Mouse (Mus musculus) lung, postnatal 0 days (tissue): Measurements from ENCODE around the gene Oard1. TPM values are rescaled to one million over a fixed set of nuclear protein-coding genes. Genes with fewer than 3 reads are reported as not detected.

Source experiments
- ATAC-seq: fragments of 200-750 bp; cut with Nextera tagmentation; 2 replicates; pipeline ENCODE4 v1.8.0; 2017; ENCODE audit warnings: moderate library complexity
- DNase-seq: peaks from one replicate; pipeline ENCODE4 v3.0.0-alpha.2; 2016; ENCODE audit warnings: low spot score
- H3K27ac ChIP-seq: fragments of 300-500 bp; sonication (generic); 2 replicates; pipeline ENCODE4 v1.5.1; 2014; ENCODE audit warnings: antibody characterized with exemption, mild to moderate bottlenecking, low read length, mixed read lengths
- H3K27me3 ChIP-seq: fragments of 300-500 bp; sonication (generic); replicated peaks from 2 replicates; pipeline ENCODE4 v1.6.1; 2014; ENCODE audit warnings: low read length, mixed read lengths; ENCODE audit not compliant: insufficient read depth
- H3K36me3 ChIP-seq: fragments of 300-500 bp; sonication (generic); 2 replicates; pipeline ENCODE4 v1.6.1; 2014; ENCODE audit warnings: low read length, mixed read lengths; ENCODE audit not compliant: insufficient read depth
- H3K4me1 ChIP-seq: fragments of 300-500 bp; sonication (generic); 2 replicates; pipeline ENCODE4 v1.6.1; 2014; ENCODE audit warnings: antibody characterized with exemption, low read depth, low read length, mixed read lengths; ENCODE audit not compliant: insufficient read depth
- H3K4me2 ChIP-seq: fragments of 300-500 bp; sonication (generic); replicated peaks from 2 replicates; pipeline ENCODE4 v1.6.1; 2014; ENCODE audit warnings: low read depth, mild to moderate bottlenecking, low read length, moderate library complexity, mixed read lengths
- H3K4me3 ChIP-seq: fragments of 300-500 bp; sonication (generic); 2 replicates; pipeline ENCODE4 v1.5.1; 2014; ENCODE audit warnings: low read depth, low read length
- H3K9ac ChIP-seq: fragments of 300-500 bp; sonication (generic); replicated peaks from 2 replicates; pipeline ENCODE4 v1.6.1; 2014; ENCODE audit warnings: low read depth, mild to moderate bottlenecking
- H3K9me3 ChIP-seq: fragments of 300-500 bp; sonication (generic); 2 replicates; pipeline ENCODE4 v1.6.1; 2016; ENCODE audit warnings: low read length, mixed read lengths
- CTCF ChIP-seq: IDR thresholded peaks from 2 replicates; pipeline ENCODE4 v1.5.1; 2016; ENCODE audit warnings: antibody characterized with exemption, mild to moderate bottlenecking
- EP300 ChIP-seq: IDR thresholded peaks from 2 replicates; pipeline ENCODE4 v1.6.1; 2016; ENCODE audit warnings: antibody characterized with exemption, mild to moderate bottlenecking, control low read depth
- WGBS: fragments of 180-500 bp; shearing (Covaris S2); extraction: QIAGEN DNeasy Blood & Tissue Kit; methylation state at CpG from one replicate; pipeline ENCODE4 v1.1.7; 2014; 5-methylcytosine and 5-hydroxymethylcytosine counted together
- polyA plus RNA-seq: library from polyadenylated mRNA; unstranded; fragments of >200 nt; fragmentation: Nextera tagmentation; extraction: Ambion mirVana; gene quantifications from 2 replicates; pipeline ENCODE4 v1.2.1, GENCODE M21; 2015

Oard1 gene
- polyA plus RNA-seq, 1 experiment from 2014 or later = 43.9 TPM

DNA sequence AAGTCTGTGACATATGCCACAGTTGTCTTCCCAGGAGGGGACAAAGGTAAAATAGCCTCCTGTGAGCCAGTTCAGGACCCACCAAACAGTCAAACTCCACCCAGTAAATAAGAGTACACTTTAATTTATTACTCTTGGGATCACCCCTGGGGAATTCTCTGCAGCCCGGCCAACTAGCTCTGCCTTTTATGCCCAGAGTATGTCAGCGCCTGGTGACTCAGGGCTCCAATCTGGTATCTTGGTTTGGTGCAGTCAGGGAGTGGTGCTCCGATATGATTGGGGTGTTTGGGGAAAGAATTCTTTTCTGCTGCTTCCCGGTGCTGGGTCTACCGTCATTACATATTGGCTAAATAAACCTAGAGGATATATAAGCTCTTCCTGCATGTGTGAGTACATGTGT is 43.0 kb upstream of the Oard1 start:
- ATAC-seq = no peak
- 82% methylated on average over 5 of the region's 5 CpGs for WGBS

DNA sequence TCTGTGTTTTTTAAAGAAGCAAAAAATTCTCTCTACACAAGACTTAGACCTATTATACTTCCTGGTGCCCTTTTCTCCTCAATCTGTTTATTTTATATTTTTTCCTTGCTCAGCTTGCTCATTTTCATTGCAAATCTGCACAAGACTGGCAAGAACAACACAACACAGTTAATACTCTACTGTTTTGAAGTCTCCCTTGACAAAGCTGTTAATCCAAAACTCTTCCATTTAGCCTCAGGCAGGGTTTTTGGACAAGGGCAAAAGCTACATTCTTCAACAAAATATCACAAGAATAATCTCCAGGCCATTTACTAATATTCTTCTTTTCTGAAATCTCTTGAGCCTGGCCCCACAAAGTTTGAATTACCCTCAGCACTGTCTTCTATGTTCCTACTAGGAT is 38.2 kb upstream of the Oard1 start:
- ATAC-seq (no peak), DNase-seq (no peak)
- H3K4me3 ChIP-seq = no peak overlapping the region
- no peak overlapping the region for H3K27ac ChIP-seq
- H3K4me2 ChIP-seq = no peak overlapping the region
- H3K9me3 ChIP-seq = no peaks in the 10 kb centered on the region
- TF ChIP-seq CTCF (no peak), EP300 (no peak)
- H3K4me1 ChIP-seq = no peaks in the 10 kb centered on the region
- no peak overlapping the region for H3K9ac ChIP-seq
- H3K27me3 ChIP-seq = no peaks in the 10 kb centered on the region
- no peaks in the 10 kb centered on the region for H3K36me3 ChIP-seq

More for the DNA sequence above, 43.0 kb upstream of the Oard1 start:
- Histone ChIP-seq H3K36me3 (no peaks in the 10 kb centered on the region), H3K4me1 (no peaks in the 10 kb centered on the region), H3K4me3 (no peak overlapping the region), H3K27ac (no peak overlapping the region), H3K4me2 (no peak overlapping the region), H3K9me3 (no peaks in the 10 kb centered on the region), H3K9ac (no peak overlapping the region), H3K27me3 (no peaks in the 10 kb centered on the region)
- TF ChIP-seq EP300 (no peak), CTCF (no peak)
- DNase-seq = no peak

DNA sequence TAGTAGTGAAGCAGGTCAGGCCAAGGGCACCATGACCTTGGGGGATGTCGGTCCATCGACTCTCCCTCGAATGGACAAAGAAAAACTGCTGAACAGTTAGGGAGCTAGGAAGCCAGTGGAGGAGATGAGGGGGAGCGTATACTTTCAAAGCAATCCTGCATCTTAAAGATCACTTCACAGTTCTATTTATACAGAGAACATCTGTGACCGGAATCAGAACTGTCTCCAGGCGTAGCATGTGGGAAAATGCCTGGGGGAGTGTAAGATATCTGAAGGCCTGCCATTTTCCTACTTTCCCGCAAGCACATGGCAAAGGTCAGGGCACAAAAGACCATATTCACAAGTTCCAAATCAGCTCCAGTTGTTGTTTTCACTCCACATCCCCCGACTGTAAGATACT is 36.8 kb upstream of the Oard1 start:
- TF ChIP-seq CTCF (no peak), EP300 (no peak)
- DNase-seq = no peak
- Histone ChIP-seq H3K27me3 (no peaks in the 10 kb centered on the region), H3K4me2 (no peak overlapping the region), H3K9ac (no peak overlapping the region), H3K36me3 (no peaks in the 10 kb centered on the region), H3K4me3 (no peak overlapping the region), H3K9me3 (no peaks in the 10 kb centered on the region), H3K4me1 (no peaks in the 10 kb centered on the region), H3K27ac (no peak overlapping the region)
- ATAC-seq = no peak
- 80% methylated on average over 8 of the region's 8 CpGs for WGBS

DNA sequence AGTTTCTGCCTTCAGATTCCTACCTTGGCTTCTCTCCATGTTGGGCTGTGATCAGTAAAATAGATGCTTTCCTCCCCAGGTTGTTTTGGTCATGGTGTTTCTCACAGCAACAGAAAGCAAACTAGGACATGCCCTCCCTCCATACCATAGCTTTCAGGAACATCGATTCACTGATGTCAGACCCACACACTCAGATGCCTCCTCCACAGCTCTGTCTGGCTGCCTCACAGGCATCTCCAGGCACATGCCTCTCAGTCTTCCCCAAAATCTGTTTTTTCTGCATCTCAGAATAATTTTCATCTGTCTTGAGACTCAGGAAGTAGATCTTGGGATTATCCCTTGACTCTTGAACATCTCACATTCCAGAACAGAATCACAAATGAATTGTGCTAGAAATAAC is 33.7 kb upstream of the Oard1 start:
- DNase-seq (no peak), ATAC-seq (no peak)
- 97% methylated on average over 1 of the region's 1 CpGs for WGBS
- Histone ChIP-seq H3K4me3 (no peak overlapping the region), H3K27me3 (no peaks in the 10 kb centered on the region), H3K36me3 (no peaks in the 10 kb centered on the region), H3K9ac (no peak overlapping the region), H3K4me1 (no peaks in the 10 kb centered on the region), H3K9me3 (no peaks in the 10 kb centered on the region), H3K4me2 (no peak overlapping the region), H3K27ac (no peak overlapping the region)
- TF ChIP-seq EP300 (no peak), CTCF (no peak)

DNA sequence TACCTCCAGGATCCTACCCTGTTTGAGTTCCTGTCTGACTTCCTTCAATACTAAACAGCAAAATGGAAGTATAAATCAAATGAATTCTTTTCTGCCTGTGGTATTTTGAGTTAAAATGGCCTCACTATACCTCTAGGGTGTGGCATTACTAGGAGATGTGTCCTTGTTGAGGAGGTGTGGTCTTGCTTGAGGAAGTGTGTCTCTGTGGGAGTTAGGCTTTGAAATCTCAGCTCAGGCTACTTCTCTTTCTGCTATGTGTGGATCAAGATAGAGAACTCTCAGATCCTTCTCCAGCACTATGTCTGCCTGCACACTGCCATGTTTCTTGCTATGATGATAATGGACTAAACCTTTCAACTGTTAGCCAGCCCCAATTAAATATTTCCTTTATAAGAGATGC is 30.8 kb upstream of the Oard1 start:
- DNase-seq = no peak
- TF ChIP-seq EP300 (no peak), CTCF (no peak)
- ATAC-seq = no peak
- Histone ChIP-seq H3K27me3 (no peaks in the 10 kb centered on the region), H3K4me2 (no peak overlapping the region), H3K27ac (no peak overlapping the region), H3K4me3 (no peak overlapping the region), H3K36me3 (no peaks in the 10 kb centered on the region), H3K4me1 (no peaks in the 10 kb centered on the region), H3K9ac (no peak overlapping the region), H3K9me3 (no peaks in the 10 kb centered on the region)

DNA sequence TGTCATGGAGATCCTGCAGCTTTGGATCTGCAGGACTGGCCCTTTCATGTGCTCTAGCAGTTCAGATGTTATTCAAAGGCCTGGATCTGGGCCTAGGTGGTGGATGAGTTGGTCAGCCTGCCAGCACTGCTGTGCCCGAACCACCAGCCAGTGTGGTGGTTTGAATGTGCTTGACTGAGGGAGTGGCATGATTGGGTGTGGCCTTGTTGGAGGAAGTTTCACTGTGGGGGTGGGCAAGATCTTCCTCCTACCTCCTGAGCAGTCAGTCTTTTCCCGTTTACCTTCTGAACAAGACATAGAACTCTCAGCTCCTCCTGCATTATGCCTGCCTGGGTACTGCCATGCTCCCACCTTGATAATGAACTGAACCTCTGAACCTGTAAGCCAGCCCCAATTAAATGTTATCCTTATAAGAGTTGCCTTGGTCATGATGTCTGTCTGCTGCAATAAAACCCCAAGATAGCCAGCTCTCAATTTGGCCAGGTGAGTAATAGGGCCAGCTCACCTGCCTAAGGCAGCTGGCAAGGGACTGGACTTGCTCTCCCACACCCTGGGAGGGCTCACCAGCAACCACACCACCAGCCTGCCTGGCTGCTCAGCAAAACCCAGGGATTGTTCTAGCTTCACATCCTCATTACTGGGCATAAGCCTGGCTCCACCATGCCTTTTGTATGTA is 23.9 kb upstream of the Oard1 start:
- Histone ChIP-seq H3K9me3 (no peaks in the 10 kb centered on the region), H3K9ac (no peak overlapping the region), H3K4me1 (no peaks in the 10 kb centered on the region), H3K4me2 (no peak overlapping the region), H3K4me3 (no peak overlapping the region), H3K36me3 (peaks cover 30% of the 10 kb centered on the region), H3K27ac (no peak overlapping the region), H3K27me3 (no peaks in the 10 kb centered on the region)
- DNase-seq (no peak), ATAC-seq (no peak)
- 52% methylated on average over 2 of the region's 2 CpGs for WGBS
- no peak for TF ChIP-seq EP300
- TF ChIP-seq CTCF = no peak

DNA sequence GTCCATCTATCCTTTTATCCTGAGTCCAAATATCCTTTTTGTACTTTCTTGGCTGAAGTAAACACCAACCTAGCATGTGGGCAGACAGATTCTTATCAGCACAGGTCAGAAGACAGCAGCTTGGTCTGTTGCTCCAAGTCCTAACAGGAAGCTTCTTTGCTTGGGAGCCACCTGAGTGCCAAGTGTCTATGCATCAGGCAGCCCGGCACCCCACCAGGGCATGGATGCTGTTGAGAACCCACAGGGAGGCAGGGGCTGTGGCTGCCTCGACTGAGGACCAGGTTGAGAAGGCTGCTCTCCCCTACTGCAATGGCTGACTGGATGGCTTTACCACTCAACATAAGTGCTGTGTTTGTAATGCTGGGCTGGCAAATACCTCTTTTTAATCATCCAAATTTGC is 21.1 kb upstream of the Oard1 start:
- H3K27me3 ChIP-seq = no peaks in the 10 kb centered on the region
- no peak overlapping the region for H3K4me3 ChIP-seq
- no peak for TF ChIP-seq EP300
- TF ChIP-seq CTCF = no peak
- WGBS = 76% methylated on average over 2 of the region's 2 CpGs
- no peak for DNase-seq
- H3K9ac ChIP-seq = no peak overlapping the region
- no peaks in the 10 kb centered on the region for H3K4me1 ChIP-seq
- no peak overlapping the region for H3K4me2 ChIP-seq
- peaks cover 52% of the 10 kb centered on the region for H3K36me3 ChIP-seq
- H3K27ac ChIP-seq = no peak overlapping the region
- no peaks in the 10 kb centered on the region for H3K9me3 ChIP-seq
- ATAC-seq = no peak
